Mouse (Mus musculus) ES-Bruce4 (cell line): Measurements from ENCODE around the gene Yes1.

Experiments
- CTCF ChIP-seq: IDR thresholded peaks from one replicate; pipeline ENCODE4 v1.8.1; 2011; ENCODE audit warnings: low read depth, low read length
- POLR2A ChIP-seq: IDR thresholded peaks from one replicate; pipeline ENCODE4 v1.8.1; 2011; ENCODE audit warnings: low read length; ENCODE audit not compliant: insufficient read depth

DNA sequence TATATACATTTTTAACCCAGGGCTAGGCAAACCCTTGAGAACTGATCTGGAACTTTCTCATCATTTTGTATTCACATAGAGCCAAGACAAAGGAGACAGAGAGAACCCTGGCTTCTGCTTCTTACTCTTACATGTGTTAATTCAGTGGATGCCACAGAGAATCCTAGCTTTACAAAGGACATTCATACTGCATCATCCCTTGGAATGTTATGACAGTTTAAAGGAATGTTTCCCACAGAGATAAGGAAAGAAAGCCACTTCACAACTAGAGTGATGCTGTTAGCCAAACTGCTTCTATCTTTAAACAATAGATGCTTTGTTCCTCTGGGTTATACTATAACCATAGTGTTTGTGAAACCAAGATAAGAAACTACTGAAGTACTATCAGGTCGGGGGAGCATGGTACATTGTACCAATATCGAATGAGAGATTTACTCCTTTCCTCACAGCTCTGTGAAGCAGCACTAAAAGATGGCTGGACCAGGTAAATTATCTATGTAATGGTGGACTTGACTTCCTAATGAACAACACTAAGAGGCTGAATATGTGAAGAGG lies 95.3 kb downstream of the Yes1 start:
- TF ChIP-seq POLR2A, result no peak
- no peak for TF ChIP-seq CTCF
